Mouse (Mus musculus): ENCODE data around the gene Grid2. TPM values are rescaled to one million over a fixed set of nuclear protein-coding genes. Genes with fewer than 3 reads are reported as not detected.

Grid2 gene
- polyA plus RNA-seq, 1 experiment from 2014 or later = 0.15 TPM

DNA sequence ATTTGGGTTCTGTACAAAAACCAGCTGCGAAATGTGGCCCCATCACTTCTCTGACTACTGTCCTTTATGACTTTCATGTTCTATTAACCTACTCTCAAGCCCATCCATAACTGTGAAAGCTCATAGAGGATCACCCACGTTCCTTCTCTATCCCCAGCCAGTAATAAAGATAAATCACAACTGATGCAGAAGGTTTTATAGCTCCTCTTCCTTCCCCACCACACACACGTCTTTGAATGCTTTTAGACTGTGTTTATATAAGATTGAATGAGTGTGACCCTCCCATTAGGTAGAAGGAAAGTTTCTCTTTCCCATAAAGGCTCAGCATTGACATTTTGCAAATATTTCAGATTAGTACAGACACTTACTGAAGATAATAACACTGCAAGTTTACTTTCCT is 1350.1 kb downstream of the Grid2 start:
- H3K9me3 ChIP-seq (ENCODE audit: low read length) = no peaks in the 10 kb centered on the region
- 16% methylated on average over 3 of the region's 3 CpGs for WGBS
- H3K27ac ChIP-seq (ENCODE audit: low read length) = no peak overlapping the region
- no peaks in the 10 kb centered on the region for H3K36me3 ChIP-seq (ENCODE audit: insufficient read depth, low read length)
- peak; percentile 74; the same call in 1 of the 2 replicates for ATAC-seq (ENCODE audit: low FRiP score, low TSS enrichment)
- H3K9ac ChIP-seq (replicated peaks; ENCODE audit: low read length) = no peak overlapping the region
- no peaks in the 10 kb centered on the region for H3K27me3 ChIP-seq (ENCODE audit: insufficient read depth, low read length)
- H3K4me1 ChIP-seq (ENCODE audit: insufficient read depth, low read length) = 0 out of 2 replicates have a peak, but pooled peaks cover 2% of the 10 kb centered on the region
- no peak overlapping the region for H3K4me3 ChIP-seq (ENCODE audit: low read length)
- no peak overlapping the region for H3K4me2 ChIP-seq (replicated peaks; ENCODE audit: low read depth, low read length)

DNA sequence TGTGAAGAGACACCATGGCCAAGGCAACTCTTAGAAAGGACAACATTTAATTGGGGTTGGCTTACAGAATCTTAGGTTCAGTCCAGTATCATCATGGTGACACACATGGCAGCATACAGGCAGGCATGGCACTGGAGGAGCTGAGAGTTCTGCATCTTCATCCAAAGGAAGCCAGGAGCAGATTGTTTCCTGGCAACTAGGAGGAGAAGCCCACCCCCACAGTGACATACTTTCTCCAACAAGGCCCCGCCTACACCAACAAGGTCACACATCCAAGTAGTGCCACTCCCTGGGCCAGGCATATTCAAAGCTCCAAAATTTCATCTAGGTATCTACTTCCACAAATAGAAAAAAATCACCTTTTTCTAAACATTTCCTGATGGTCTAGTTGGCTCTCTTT is 1351.4 kb downstream of the Grid2 start:
- no peaks in the 10 kb centered on the region for H3K27me3 ChIP-seq (ENCODE audit: insufficient read depth, low read length)
- H3K36me3 ChIP-seq (ENCODE audit: insufficient read depth, low read length) = no peaks in the 10 kb centered on the region
- H3K4me2 ChIP-seq (replicated peaks; ENCODE audit: low read depth, low read length) = no peak overlapping the region
- no peak overlapping the region for H3K4me3 ChIP-seq (ENCODE audit: low read length)
- 0 out of 2 replicates have a peak, but pooled peaks cover 2% of the 10 kb centered on the region for H3K4me1 ChIP-seq (ENCODE audit: insufficient read depth, low read length)
- no peak overlapping the region for H3K9ac ChIP-seq (replicated peaks; ENCODE audit: low read length)
- no peak for ATAC-seq (ENCODE audit: low FRiP score, low TSS enrichment)
- H3K27ac ChIP-seq (ENCODE audit: low read length) = no peak overlapping the region
- no peaks in the 10 kb centered on the region for H3K9me3 ChIP-seq (ENCODE audit: low read length)
- 100% methylated on average over 1 of the region's 1 CpGs for WGBS

DNA sequence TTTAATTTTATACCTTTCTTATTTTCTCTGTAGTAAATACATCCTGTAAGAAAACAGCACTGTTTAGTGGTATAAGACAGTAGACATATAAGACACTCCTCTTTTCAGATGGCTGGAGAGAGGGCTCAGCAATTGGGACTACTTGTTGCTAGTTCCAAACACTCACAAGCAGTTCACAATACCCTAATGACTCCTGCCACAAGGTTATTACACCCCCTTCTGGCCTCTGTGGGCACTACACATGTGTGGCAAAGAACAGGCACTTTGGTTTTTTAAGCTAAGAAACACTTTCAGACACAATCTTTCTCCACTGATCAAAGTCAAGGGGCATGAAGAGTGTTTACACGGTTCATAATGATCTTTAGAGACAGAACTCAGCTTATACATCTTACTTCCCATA is 1352.3 kb downstream of the Grid2 start:
- Histone ChIP-seq H3K36me3 (ENCODE audit: insufficient read depth, low read length) (no peaks in the 10 kb centered on the region), H3K27ac (ENCODE audit: low read length) (no peak overlapping the region), H3K4me3 (ENCODE audit: low read length) (no peak overlapping the region), H3K27me3 (ENCODE audit: insufficient read depth, low read length) (no peaks in the 10 kb centered on the region), H3K9me3 (ENCODE audit: low read length) (no peaks in the 10 kb centered on the region), H3K9ac (replicated peaks; ENCODE audit: low read length) (no peak overlapping the region), H3K4me1 (ENCODE audit: insufficient read depth, low read length) (0 out of 2 replicates have a peak, but pooled peaks cover 2% of the 10 kb centered on the region), H3K4me2 (replicated peaks; ENCODE audit: low read depth, low read length) (no peak overlapping the region)
- no peak for ATAC-seq (ENCODE audit: low FRiP score, low TSS enrichment)
- WGBS = 6% methylated on average over 1 of the region's 1 CpGs

DNA sequence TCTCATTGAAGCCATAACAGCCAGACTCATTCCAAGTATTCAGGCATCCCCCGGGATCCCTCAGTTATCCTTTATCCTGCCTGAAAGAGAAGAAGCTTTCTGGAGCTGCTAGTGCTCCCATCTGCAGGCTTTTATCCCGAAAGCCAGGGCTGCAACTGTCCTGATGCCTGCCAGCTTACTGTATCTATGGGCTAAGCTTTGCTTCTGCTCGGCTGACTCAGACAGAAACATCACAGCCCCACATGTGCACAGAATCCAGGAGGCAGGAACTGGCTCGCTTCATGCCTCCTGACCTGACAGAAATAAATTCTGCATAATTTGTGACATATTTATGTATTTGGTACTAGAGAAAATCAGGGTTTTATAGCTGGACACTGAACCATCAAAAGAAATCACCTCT is 1361.2 kb downstream of the Grid2 start:
- Histone ChIP-seq H3K9me3 (ENCODE audit: low read length) (no peaks in the 10 kb centered on the region), H3K4me1 (ENCODE audit: insufficient read depth, low read length) (peaks cover 9% of the 10 kb centered on the region; the same call in 1 of the 2 replicates), H3K27me3 (ENCODE audit: insufficient read depth, low read length) (no peaks in the 10 kb centered on the region), H3K27ac (ENCODE audit: low read length) (no peak overlapping the region), H3K9ac (replicated peaks; ENCODE audit: low read length) (no peak overlapping the region), H3K36me3 (ENCODE audit: insufficient read depth, low read length) (no peaks in the 10 kb centered on the region), H3K4me3 (ENCODE audit: low read length) (no peak overlapping the region), H3K4me2 (replicated peaks; ENCODE audit: low read depth, low read length) (no peak overlapping the region)
- WGBS = 29% methylated on average over 4 of the region's 4 CpGs
- ATAC-seq (ENCODE audit: low FRiP score, low TSS enrichment) = 0 out of 2 replicates have a peak, but pooled peaks have one; percentile 59

DNA sequence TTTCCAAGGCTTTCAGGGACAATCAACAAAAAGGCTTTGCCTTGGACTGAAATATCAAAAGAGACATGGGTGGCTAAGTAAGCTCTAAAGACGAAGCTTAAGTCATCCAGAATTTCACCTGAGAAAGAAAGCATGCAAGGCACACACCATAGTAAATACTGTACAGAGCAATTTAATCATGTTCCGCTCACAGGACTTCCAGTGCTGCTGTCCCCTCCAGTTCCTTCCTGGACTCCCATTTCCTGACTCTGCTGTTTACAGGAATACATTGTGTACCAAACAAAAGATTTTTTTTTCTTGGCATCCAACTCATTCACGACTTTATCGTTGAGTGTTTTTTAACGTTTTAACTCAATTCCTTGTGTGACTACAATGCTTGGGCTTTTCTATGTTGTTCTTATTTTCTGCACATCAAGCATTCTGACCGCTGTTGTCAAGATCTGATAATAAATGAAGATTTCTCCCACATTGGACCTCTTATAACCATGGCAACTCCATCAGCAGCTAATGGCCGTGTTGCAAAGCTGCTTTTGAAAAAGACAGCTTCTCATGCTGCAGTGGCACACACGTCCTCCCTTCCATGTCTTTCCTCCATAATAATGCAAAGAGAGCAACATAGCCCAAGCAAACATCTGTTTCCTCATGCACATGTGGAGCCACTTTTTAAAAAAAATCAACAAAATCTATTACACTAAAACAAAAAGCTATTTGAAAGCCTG is 1361.9 kb downstream of the Grid2 start:
- Histone ChIP-seq H3K9me3 (ENCODE audit: low read length) (no peaks in the 10 kb centered on the region), H3K4me3 (ENCODE audit: low read length) (no peak overlapping the region), H3K27ac (ENCODE audit: low read length) (no peak overlapping the region), H3K4me2 (replicated peaks; ENCODE audit: low read depth, low read length) (no peak overlapping the region), H3K4me1 (ENCODE audit: insufficient read depth, low read length) (peaks cover 9% of the 10 kb centered on the region; the same call in 1 of the 2 replicates), H3K27me3 (ENCODE audit: insufficient read depth, low read length) (no peaks in the 10 kb centered on the region), H3K9ac (replicated peaks; ENCODE audit: low read length) (no peak overlapping the region), H3K36me3 (ENCODE audit: insufficient read depth, low read length) (no peaks in the 10 kb centered on the region)
- WGBS = 61% methylated on average over 8 of the region's 8 CpGs
- ATAC-seq (ENCODE audit: low FRiP score, low TSS enrichment) = no peak

DNA sequence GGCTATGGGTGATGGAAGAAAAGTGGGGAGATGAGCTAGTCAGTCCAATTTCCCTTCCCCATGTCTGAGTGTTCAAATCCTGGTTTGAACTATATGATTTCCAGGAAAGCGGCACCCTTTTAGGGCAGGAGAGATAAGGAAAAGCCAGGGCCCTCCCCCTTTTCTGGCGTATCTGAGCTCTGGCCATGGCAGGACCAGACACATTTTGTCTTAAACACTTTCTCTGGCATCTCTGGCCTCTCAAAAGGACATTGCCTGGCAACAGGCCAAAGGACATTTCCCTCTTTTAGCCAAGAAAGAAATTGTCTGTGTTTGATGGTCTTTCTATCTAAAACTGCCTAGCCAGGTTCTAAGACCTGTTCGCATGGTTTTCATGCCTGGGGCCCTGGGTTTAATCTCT is 1367.7 kb downstream of the Grid2 start:
- ATAC-seq (ENCODE audit: low FRiP score, low TSS enrichment) = no peak
- Histone ChIP-seq H3K4me1 (ENCODE audit: insufficient read depth, low read length) (no peaks in the 10 kb centered on the region), H3K27ac (ENCODE audit: low read length) (no peak overlapping the region), H3K27me3 (ENCODE audit: insufficient read depth, low read length) (no peaks in the 10 kb centered on the region), H3K4me2 (replicated peaks; ENCODE audit: low read depth, low read length) (no peak overlapping the region), H3K36me3 (ENCODE audit: insufficient read depth, low read length) (no peaks in the 10 kb centered on the region), H3K9ac (replicated peaks; ENCODE audit: low read length) (no peak overlapping the region), H3K4me3 (ENCODE audit: low read length) (no peak overlapping the region), H3K9me3 (ENCODE audit: low read length) (no peaks in the 10 kb centered on the region)
- WGBS = 44% methylated on average over 3 of the region's 3 CpGs

DNA sequence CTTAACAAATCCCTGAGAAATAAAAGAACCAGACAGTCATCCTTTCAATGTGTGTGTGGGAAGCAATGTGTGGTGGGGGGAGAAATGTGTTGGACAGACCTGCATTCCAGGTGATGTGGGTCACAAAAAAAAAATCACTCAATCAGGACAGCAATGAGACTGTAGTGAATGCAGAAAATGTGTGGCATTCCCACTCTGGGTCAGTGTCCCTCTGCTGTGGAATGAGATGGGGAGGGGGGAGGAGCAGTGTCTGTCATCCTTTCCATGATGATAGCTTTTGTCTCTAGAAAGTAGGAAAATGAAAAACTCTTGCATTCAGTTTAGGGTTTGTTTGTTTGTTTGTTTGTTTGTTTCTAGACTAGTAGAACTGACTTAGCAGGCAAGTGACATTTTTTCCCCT is 1392.0 kb downstream of the Grid2 start:
- H3K4me2 ChIP-seq (replicated peaks; ENCODE audit: low read depth, low read length) = no peak overlapping the region
- no peak for ATAC-seq (ENCODE audit: low FRiP score, low TSS enrichment)
- no peaks in the 10 kb centered on the region for H3K4me1 ChIP-seq (ENCODE audit: insufficient read depth, low read length)
- H3K36me3 ChIP-seq (ENCODE audit: insufficient read depth, low read length) = no peaks in the 10 kb centered on the region
- H3K9ac ChIP-seq (replicated peaks; ENCODE audit: low read length) = no peak overlapping the region
- H3K4me3 ChIP-seq (ENCODE audit: low read length) = no peak overlapping the region
- no peaks in the 10 kb centered on the region for H3K9me3 ChIP-seq (ENCODE audit: low read length)
- H3K27me3 ChIP-seq (ENCODE audit: insufficient read depth, low read length) = no peaks in the 10 kb centered on the region
- no peak overlapping the region for H3K27ac ChIP-seq (ENCODE audit: low read length)

DNA sequence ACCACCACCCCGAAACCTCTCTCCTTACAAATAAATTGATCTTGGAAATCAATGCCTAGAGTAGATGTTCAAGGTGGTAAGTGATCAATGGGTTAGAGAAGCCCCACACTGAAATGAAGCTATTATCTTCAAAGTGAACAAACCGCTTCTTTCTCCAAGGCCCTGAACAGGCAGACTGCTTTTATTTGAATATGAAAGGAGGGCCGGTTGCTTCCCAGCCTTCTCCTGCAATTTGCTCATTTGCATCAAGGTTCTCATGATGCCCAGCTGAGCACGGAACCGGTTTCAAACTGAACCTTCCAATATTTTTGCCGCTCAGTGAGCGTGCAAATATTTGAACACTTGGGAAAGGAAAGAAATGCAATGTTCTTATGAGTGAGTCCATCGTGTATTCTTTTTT is 1392.5 kb downstream of the Grid2 start:
- H3K9me3 ChIP-seq (ENCODE audit: low read length) = no peaks in the 10 kb centered on the region
- 59% methylated on average over 8 of the region's 8 CpGs for WGBS
- ATAC-seq (ENCODE audit: low FRiP score, low TSS enrichment) = no peak

DNA sequence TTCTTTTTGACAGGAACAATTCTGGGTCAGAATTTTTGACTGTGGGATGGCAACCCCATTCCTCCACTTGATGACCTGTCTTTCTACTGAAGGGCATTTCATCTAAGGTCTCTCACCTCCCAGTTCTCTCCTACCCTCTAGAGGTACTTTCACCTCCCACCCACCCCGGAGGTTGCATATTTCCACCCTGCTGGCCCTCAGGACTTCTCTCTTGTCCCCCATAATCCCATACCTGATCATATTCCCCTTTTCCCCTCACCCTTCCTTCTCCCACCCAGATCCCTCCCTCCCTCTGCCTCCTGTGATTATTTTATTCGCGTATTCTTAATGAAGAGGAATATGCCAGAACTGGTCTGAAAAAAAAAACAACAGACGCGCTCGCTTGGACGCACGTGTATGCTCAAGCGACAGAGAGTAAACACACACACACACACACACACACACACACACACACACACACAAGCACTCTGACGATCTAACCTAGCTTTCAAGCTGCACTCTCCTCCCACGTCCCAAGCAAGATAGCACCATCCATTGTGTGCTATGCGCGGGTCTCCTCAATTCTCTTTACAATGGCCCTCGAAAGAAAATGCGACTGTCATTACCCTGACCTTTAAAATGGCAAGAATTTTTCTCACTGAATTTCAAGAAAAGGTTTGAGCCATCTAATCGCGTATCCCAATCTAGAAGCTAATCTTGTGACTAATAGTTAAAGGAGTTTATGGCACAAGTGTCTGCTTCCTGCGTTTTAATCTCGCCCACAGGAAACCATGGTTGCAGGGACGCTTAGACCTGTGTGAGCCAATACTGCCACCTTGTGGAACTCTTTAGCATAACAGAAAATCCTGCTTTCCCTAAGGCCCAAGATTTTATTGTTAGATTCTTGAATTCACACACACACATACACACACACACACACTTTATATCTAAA is 1393.9 kb downstream of the Grid2 start:
- Histone ChIP-seq H3K9me3 (ENCODE audit: low read length) (no peaks in the 10 kb centered on the region), H3K4me1 (ENCODE audit: insufficient read depth, low read length) (no peaks in the 10 kb centered on the region), H3K27me3 (ENCODE audit: insufficient read depth, low read length) (no peaks in the 10 kb centered on the region), H3K4me2 (replicated peaks; ENCODE audit: low read depth, low read length) (peak overlapping the region; percentile 53), H3K36me3 (ENCODE audit: insufficient read depth, low read length) (no peaks in the 10 kb centered on the region), H3K27ac (ENCODE audit: low read length) (no peak overlapping the region), H3K9ac (replicated peaks; ENCODE audit: low read length) (no peak overlapping the region; the same call in 1 of the 2 replicates), H3K4me3 (ENCODE audit: low read length) (peak overlapping the region; percentile 43)
- whole genome bisulfite sequencing = 7% methylated on average over 20 of the region's 20 CpGs
- peak; percentile 76; the same call in 1 of the 2 replicates for ATAC-seq (ENCODE audit: low FRiP score, low TSS enrichment)

More for the DNA sequence above, 1392.5 kb downstream of the Grid2 start:
- H3K9ac ChIP-seq (replicated peaks; ENCODE audit: low read length) = no peak overlapping the region
- no peak overlapping the region for H3K4me2 ChIP-seq (replicated peaks; ENCODE audit: low read depth, low read length)
- no peaks in the 10 kb centered on the region for H3K27me3 ChIP-seq (ENCODE audit: insufficient read depth, low read length)
- H3K4me1 ChIP-seq (ENCODE audit: insufficient read depth, low read length) = no peaks in the 10 kb centered on the region
- no peaks in the 10 kb centered on the region for H3K36me3 ChIP-seq (ENCODE audit: insufficient read depth, low read length)
- H3K4me3 ChIP-seq (ENCODE audit: low read length) = no peak overlapping the region
- H3K27ac ChIP-seq (ENCODE audit: low read length) = no peak overlapping the region

Measured in kidney, embryonic 16.5 days (tissue).